Comparison of ENCODE assay signal across 9 mouse cellular contexts in genomic region chr9:71447573-71447972, GRCm38 (mm10). TPM values are rescaled to one million over a fixed set of nuclear protein-coding genes. Genes with fewer than 3 reads are reported as not detected.
DNase-seq lines count a peak whose midpoint lies in the region; ATAC-seq lines count a peak whose summit lies in the region.
"Had no signal": no experiment of that assay in that cellular context is flagged by ENCODE, and none has a peak within 500 bp of the region (broad histone marks: within the 10 kb centered on the region; RNA-seq: fewer than 3 reads in every experiment).

No protein-coding gene starts in this region.

- no peak for ATAC-seq in hindbrain, embryonic 11.5 days (ENCODE audit: low FRiP score)
- no peak for ATAC-seq in hindbrain, embryonic 12.5 days (ENCODE audit: low FRiP score)
- peak; percentile 77 for ATAC-seq in kidney, embryonic 16.5 days (ENCODE audit: low FRiP score, low TSS enrichment)
- ATAC-seq in limb, embryonic 11.5 days (ENCODE audit: insufficient number of reproducible peaks, low FRiP score, low TSS enrichment, low read depth) = no peak

- no peak overlapping the region for H3K4me3 ChIP-seq in hindbrain, embryonic 11.5 days (ENCODE audit: low read depth, low read length)
- H3K4me3 ChIP-seq in hindbrain, embryonic 12.5 days = no peak overlapping the region
- no peak overlapping the region for H3K4me3 ChIP-seq in kidney, embryonic 16.5 days (ENCODE audit: low read length)
- no peak overlapping the region for H3K4me3 ChIP-seq in limb, embryonic 11.5 days (ENCODE audit: low read depth, low read length)
- H3K4me3 ChIP-seq: lung, embryonic 15.5 days had no signal

- peak; percentile 78 for DNase-seq in hindbrain, embryonic 11.5 days (ENCODE audit: low spot score)
- DNase-seq in adrenal gland, postnatal 10 days = peak; percentile 84
- DNase-seq in frontal cortex, postnatal 25 days (ENCODE audit: low spot score in 2 of 2) = peak; percentile 60 to 73
- peak; percentile 81 for DNase-seq in limb, embryonic 11.5 days (ENCODE audit: low spot score)
- DNase-seq in right cerebral cortex, postnatal 36 days (ENCODE audit: low spot score in 2 of 2) = peak; percentile 39 to 50
- no peak for DNase-seq in thymus, postnatal 0 days (ENCODE audit: low spot score)

- H3K36me3 ChIP-seq in hindbrain, embryonic 11.5 days (ENCODE audit: control insufficient read depth, insufficient read depth, low read length) = no peaks in the 10 kb centered on the region
- no peaks in the 10 kb centered on the region for H3K36me3 ChIP-seq in hindbrain, embryonic 12.5 days
- H3K36me3 ChIP-seq in kidney, embryonic 16.5 days (ENCODE audit: insufficient read depth, low read length) = no peaks in the 10 kb centered on the region
- no peaks in the 10 kb centered on the region for H3K36me3 ChIP-seq in limb, embryonic 11.5 days (ENCODE audit: control insufficient read depth, insufficient read depth, low read length)
- H3K36me3 ChIP-seq: lung, embryonic 15.5 days had no signal

- no peaks in the 10 kb centered on the region for H3K27me3 ChIP-seq in hindbrain, embryonic 11.5 days (ENCODE audit: control insufficient read depth, insufficient read depth, low read length)
- H3K27me3 ChIP-seq in hindbrain, embryonic 12.5 days = no peaks in the 10 kb centered on the region
- H3K27me3 ChIP-seq in kidney, embryonic 16.5 days (ENCODE audit: insufficient read depth, low read length) = peaks cover 7% of the 10 kb centered on the region; the same call in 1 of the 2 replicates
- no peaks in the 10 kb centered on the region for H3K27me3 ChIP-seq in limb, embryonic 11.5 days (ENCODE audit: control insufficient read depth, insufficient read depth, low read length)
- H3K27me3 ChIP-seq: lung, embryonic 15.5 days had no signal

- no peaks in the 10 kb centered on the region for H3K9me3 ChIP-seq in hindbrain, embryonic 11.5 days (ENCODE audit: control insufficient read depth, low read length)
- H3K9me3 ChIP-seq in hindbrain, embryonic 12.5 days (replicated peaks) = no peaks in the 10 kb centered on the region
- no peaks in the 10 kb centered on the region for H3K9me3 ChIP-seq in kidney, embryonic 16.5 days (ENCODE audit: low read length)
- H3K9me3 ChIP-seq in limb, embryonic 11.5 days (ENCODE audit: control insufficient read depth, low read length) = no peaks in the 10 kb centered on the region
- H3K9me3 ChIP-seq: lung, embryonic 15.5 days had no signal

- H3K9ac ChIP-seq in hindbrain, embryonic 11.5 days (ENCODE audit: low read depth, low read length) = no peak overlapping the region
- no peak overlapping the region for H3K9ac ChIP-seq in hindbrain, embryonic 12.5 days
- H3K9ac ChIP-seq in kidney, embryonic 16.5 days (replicated peaks; ENCODE audit: low read length) = no peak overlapping the region
- no peak overlapping the region for H3K9ac ChIP-seq in limb, embryonic 11.5 days (ENCODE audit: low read length)
- H3K9ac ChIP-seq: lung, embryonic 15.5 days had no signal

- H3K4me2 ChIP-seq in hindbrain, embryonic 11.5 days (replicated peaks; ENCODE audit: low read depth, low read length) = no peak overlapping the region
- no peak overlapping the region for H3K4me2 ChIP-seq in hindbrain, embryonic 12.5 days (replicated peaks)
- H3K4me2 ChIP-seq in kidney, embryonic 16.5 days (replicated peaks; ENCODE audit: low read depth, low read length) = no peak overlapping the region
- no peak overlapping the region for H3K4me2 ChIP-seq in limb, embryonic 11.5 days (ENCODE audit: low read depth, severe bottlenecking)
- H3K4me2 ChIP-seq: lung, embryonic 15.5 days had no signal

- WGBS in hindbrain, embryonic 11.5 days = 31% methylated on average over 4 of the region's 4 CpGs
- WGBS in hindbrain, embryonic 12.5 days = 34% methylated on average over 4 of the region's 4 CpGs
- 29% methylated on average over 4 of the region's 4 CpGs for WGBS in kidney, embryonic 16.5 days
- 35% methylated on average over 4 of the region's 4 CpGs for WGBS in limb, embryonic 11.5 days

- H3K27ac ChIP-seq in hindbrain, embryonic 11.5 days (ENCODE audit: low read depth, low read length) = no peak overlapping the region
- no peak overlapping the region for H3K27ac ChIP-seq in hindbrain, embryonic 12.5 days
- H3K27ac ChIP-seq in kidney, embryonic 16.5 days (ENCODE audit: low read length) = no peak overlapping the region
- no peak overlapping the region for H3K27ac ChIP-seq in limb, embryonic 11.5 days (replicated peaks; ENCODE audit: low read depth, low read length)
- H3K27ac ChIP-seq: lung, embryonic 15.5 days had no signal

- no peaks in the 10 kb centered on the region for H3K4me1 ChIP-seq in hindbrain, embryonic 11.5 days (replicated peaks; ENCODE audit: control insufficient read depth, insufficient read depth, low read length)
- H3K4me1 ChIP-seq in hindbrain, embryonic 12.5 days = peaks cover 3% of the 10 kb centered on the region; the same call in 1 of the 2 replicates
- peaks cover 6% of the 10 kb centered on the region; the same call in 1 of the 2 replicates for H3K4me1 ChIP-seq in kidney, embryonic 16.5 days (ENCODE audit: insufficient read depth, low read length)
- H3K4me1 ChIP-seq in limb, embryonic 11.5 days (ENCODE audit: control insufficient read depth, insufficient read depth, low read length) = 0 out of 2 replicates have a peak, but pooled peaks cover 3% of the 10 kb centered on the region
- H3K4me1 ChIP-seq: lung, embryonic 15.5 days had no signal

RNA-seq across cellular contexts. Expression of gene Polr2m, which starts 38.2 kb away (rescaled TPM):
- 383 and 404 TPM in 2 replicates for polyA plus RNA-seq in hindbrain, embryonic 11.5 days (2014; fragmentation: Nextera tagmentation; extraction: Ambion mirVana)
- 416 and 427 TPM in 2 replicates for polyA plus RNA-seq in hindbrain, embryonic 12.5 days (2016; fragmentation: Nextera tagmentation; extraction: Ambion mirVana)
- total RNA-seq in adrenal gland, postnatal 10 days (2021) = 100 to 1,000 TPM; 173 to 196 TPM
- 488 and 497 TPM in 2 replicates for polyA plus RNA-seq in kidney, embryonic 16.5 days (2015; fragmentation: Nextera tagmentation; extraction: Ambion mirVana)
- polyA plus RNA-seq in limb, embryonic 11.5 days (2014; fragmentation: Nextera tagmentation; extraction: Ambion mirVana) = 525 and 533 TPM in 2 replicates
- polyA plus RNA-seq in thymus, postnatal 0 days (2015; fragmentation: Nextera tagmentation; extraction: Ambion mirVana) = 212 and 214 TPM in 2 replicates
